Mouse (Mus musculus): ENCODE data around the gene Pxylp1.

DNA sequence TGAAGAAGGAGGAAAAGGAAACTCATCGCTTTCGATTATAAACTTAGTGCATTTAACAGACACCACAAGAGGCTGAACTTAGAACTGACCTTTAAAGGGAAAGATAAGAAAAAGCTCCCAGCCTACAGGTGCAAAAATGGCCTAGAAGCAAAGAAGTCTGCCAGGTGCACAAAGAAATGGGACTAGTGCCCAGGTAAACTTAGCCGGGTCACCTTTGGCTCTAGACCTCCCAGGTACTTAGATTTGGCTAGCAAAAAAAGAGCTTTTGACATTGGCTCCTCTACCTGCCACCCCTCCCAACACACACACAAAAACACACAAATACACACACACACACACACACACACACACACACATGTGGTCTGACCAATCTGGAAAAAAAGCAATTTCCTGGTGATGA, 95.2 kb downstream of the Pxylp1 start:
- no peak for TF ChIP-seq CTCF (IDR thresholded peaks at IDR 0.05; ENCODE audit: insufficient read depth, low read depth, low read length)
- no peak for TF ChIP-seq POLR2A (IDR thresholded peaks at IDR 0.05; ENCODE audit: insufficient read depth, low read depth, low read length)

Measured in olfactory bulb, adult 2 months (tissue).